Mouse (Mus musculus) kidney, embryonic 14.5 days (tissue): ENCODE results near the gene Trub2. TPM values are rescaled to one million over a fixed set of nuclear protein-coding genes. Genes with fewer than 3 reads are reported as not detected.
A peak's percentile ranks its signal among the peaks of the same experiment; 100 is the strongest.

Source experiments
- ATAC-seq: fragments of 200-750 bp; cut with Nextera tagmentation; 2 replicates; pipeline ENCODE4 v1.8.0; 2017; ENCODE audit warnings: moderate number of reproducible peaks, mild to moderate bottlenecking, moderate TSS enrichment, moderate library complexity; ENCODE audit not compliant: low FRiP score, low TSS enrichment
- H3K27ac ChIP-seq: fragments of 300-500 bp; sonication (generic); 2 replicates; pipeline ENCODE4 v1.5.1; 2014; ENCODE audit warnings: low read depth, mild to moderate bottlenecking, low read length, moderate library complexity, mixed read lengths
- H3K27me3 ChIP-seq: fragments of 300-500 bp; sonication (generic); 2 replicates; pipeline ENCODE4 v1.6.1; 2014; ENCODE audit warnings: mild to moderate bottlenecking, low read length; ENCODE audit not compliant: control insufficient read depth, insufficient read depth
- H3K36me3 ChIP-seq: fragments of 300-500 bp; sonication (generic); 2 replicates; pipeline ENCODE4 v1.6.1; 2014; ENCODE audit warnings: low read length, mixed read lengths; ENCODE audit not compliant: control insufficient read depth, insufficient read depth
- H3K4me1 ChIP-seq: fragments of 300-500 bp; sonication (generic); 2 replicates; pipeline ENCODE4 v1.6.1; 2014; ENCODE audit warnings: low read length, mixed read lengths; ENCODE audit not compliant: control insufficient read depth, insufficient read depth
- H3K4me2 ChIP-seq: fragments of 300-500 bp; sonication (generic); replicated peaks from 2 replicates; pipeline ENCODE4 v1.6.1; 2014; ENCODE audit warnings: low read depth, mild to moderate bottlenecking, low read length
- H3K4me3 ChIP-seq: fragments of 300-500 bp; sonication (generic); 2 replicates; pipeline ENCODE4 v1.5.1; 2014; ENCODE audit warnings: mild to moderate bottlenecking, low read length
- H3K9ac ChIP-seq: fragments of 300-500 bp; sonication (generic); 2 replicates; pipeline ENCODE4 v1.6.1; 2014; ENCODE audit warnings: low read depth, mild to moderate bottlenecking, low read length, moderate library complexity
- H3K9me3 ChIP-seq: fragments of 300-500 bp; sonication (generic); 2 replicates; pipeline ENCODE4 v1.6.1; 2016; ENCODE audit warnings: low read length; ENCODE audit not compliant: control insufficient read depth
- WGBS: fragments of 180-500 bp; shearing (Covaris S2); extraction: QIAGEN DNeasy Blood & Tissue Kit; methylation state at CpG from one replicate; pipeline ENCODE4 v1.1.7; 2014; 5-methylcytosine and 5-hydroxymethylcytosine counted together
- polyA plus RNA-seq: library from polyadenylated mRNA; unstranded; fragments of >200 nt; fragmentation: Nextera tagmentation; extraction: Ambion mirVana; gene quantifications from 2 replicates; pipeline ENCODE4 v1.2.1, GENCODE M21; 2014

The Trub2 gene
- polyA plus RNA-seq: 36.5 and 41.3 TPM in 2 replicates

DNA sequence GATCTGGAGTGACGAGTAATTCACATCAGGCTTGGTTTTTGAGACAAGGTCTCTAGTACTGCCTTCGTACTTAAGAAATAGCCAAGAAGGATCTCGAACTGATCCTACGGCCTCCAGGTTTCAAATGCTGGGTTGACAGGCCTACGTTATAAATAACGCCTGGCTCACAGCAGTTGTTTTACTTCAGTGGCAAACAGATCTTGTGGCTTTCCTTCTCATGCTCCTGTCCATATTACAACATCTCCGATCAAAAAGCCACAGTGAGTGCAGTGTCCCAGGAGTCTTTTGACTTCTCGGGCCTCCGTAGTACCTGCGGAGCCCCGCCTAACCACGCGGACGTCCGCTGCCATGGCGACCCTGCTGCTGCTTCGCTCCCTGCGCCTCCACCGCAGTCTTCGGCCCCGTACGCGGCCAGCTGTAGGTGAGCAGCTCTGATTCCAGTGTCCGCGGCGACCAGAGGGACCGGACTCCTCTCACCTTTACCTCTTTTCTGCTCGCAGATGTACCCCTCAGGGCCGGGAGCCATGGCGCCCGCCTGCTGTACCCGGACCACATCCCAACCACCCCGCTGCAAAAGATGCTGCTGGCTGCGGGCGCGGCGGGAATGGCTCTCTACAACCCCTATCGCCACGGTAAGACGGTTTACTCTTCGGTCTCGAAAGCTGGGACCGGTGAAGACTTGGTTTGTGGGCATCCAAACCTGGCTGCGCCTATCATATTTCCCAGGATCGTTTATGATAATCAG, at the start of gene Trub2:
Gene Trub2 (minus strand): TSS at position 566 of the 745 bp plus-strand sequence.
- WGBS: under 1% methylated on average over 45 of the region's 45 CpGs
- peak; percentile 74 for ATAC-seq
- Histone ChIP-seq H3K4me2 (peak within 1 kb of the TSS; percentile 79), H3K9ac (peak within 1 kb of the TSS; percentile 51), H3K27me3 (no peaks in the 10 kb centered on the region), H3K9me3 (no peaks in the 10 kb centered on the region), H3K27ac (peak within 1 kb of the TSS; percentile 33; the same call in 1 of the 2 replicates), H3K4me3 (peak within 1 kb of the TSS; percentile 66), H3K4me1 (peaks cover 7% of the 10 kb centered on the region; the same call in 1 of the 2 replicates), H3K36me3 (peaks cover 56% of the 10 kb centered on the region)

DNA sequence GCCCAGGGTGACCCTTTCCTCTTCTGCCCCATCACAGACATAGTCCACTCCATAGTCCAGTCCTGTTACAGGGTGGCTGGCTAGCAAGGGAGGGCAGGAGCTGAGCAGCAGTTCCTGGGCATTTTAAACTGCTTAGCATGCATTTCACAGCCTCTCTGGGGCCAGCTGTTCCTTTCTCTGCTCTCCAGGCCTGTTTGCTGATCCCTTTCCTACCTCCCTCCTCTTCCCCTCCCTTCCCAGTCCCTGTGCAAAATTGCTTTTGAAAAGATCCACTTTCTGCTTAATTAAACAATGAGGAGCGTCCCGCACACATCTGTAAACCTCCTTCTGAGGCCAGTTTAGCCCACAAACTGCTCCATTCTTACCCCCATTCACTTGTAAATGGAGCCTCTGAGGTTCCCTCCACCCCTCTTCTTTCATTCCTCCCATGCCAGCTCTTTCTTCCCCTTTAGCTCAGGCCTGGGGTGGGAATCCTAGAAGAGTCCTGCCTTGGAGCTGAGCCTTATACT, 47.1 kb upstream of the Trub2 start:
- no peak overlapping the region for H3K4me2 ChIP-seq
- H3K27ac ChIP-seq: no peak overlapping the region
- H3K9ac ChIP-seq: no peak overlapping the region
- ATAC-seq: no peak
- H3K9me3 ChIP-seq: no peaks in the 10 kb centered on the region
- peaks cover 31% of the 10 kb centered on the region; the same call in 1 of the 2 replicates for H3K36me3 ChIP-seq
- H3K4me3 ChIP-seq: no peak overlapping the region
- 52% methylated on average over 2 of the region's 2 CpGs for WGBS
- H3K4me1 ChIP-seq: no peaks in the 10 kb centered on the region
- no peaks in the 10 kb centered on the region for H3K27me3 ChIP-seq

DNA sequence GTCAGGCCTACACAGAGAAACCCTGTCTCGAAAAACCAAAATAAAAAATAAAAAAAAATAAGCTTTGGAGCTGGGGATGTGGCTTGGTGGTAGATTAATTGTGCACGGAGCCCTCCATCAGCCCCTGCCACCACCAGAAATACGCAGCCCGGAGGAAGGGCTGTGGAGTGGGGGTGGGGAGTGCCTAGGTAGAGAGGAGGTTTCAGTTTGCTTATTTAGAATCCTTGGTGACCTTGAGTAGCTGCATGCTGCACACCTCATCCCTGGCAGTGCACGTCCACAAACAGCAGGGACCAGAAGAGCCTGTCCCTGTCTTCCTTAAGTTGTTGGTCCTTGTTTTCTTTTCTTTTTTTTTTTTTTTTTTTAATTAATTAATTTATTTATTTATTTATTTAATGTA, 45.5 kb upstream of the Trub2 start:
- no peak for ATAC-seq
- Histone ChIP-seq H3K4me3 (no peak overlapping the region), H3K9me3 (no peaks in the 10 kb centered on the region), H3K9ac (no peak overlapping the region), H3K4me2 (no peak overlapping the region), H3K36me3 (peaks cover 31% of the 10 kb centered on the region; the same call in 1 of the 2 replicates), H3K27ac (no peak overlapping the region), H3K27me3 (no peaks in the 10 kb centered on the region), H3K4me1 (no peaks in the 10 kb centered on the region)
- WGBS: 89% methylated on average over 5 of the region's 5 CpGs

DNA sequence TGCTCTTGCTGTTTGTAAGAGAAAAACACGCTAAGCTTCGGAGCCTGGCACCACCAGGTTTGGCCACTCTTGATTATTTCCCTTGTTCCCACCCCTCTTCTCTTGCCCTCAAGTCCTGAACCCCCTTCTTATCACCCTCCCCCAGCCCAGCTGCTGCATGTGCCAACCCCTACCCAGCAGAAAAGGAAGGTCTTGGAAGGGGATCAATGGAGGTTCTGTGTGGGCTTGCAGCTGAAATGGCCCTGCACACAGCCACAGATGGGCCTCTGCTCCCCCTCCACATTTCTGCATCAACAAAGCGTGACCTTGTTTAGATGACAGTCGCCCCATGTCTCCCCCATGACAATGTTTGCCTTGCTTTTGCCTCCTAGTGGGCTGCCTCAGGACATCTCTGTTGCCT, 42.8 kb upstream of the Trub2 start:
- Histone ChIP-seq H3K4me1 (peaks cover 12% of the 10 kb centered on the region; the same call in 1 of the 2 replicates), H3K4me2 (no peak overlapping the region), H3K36me3 (peaks cover 23% of the 10 kb centered on the region; the same call in 1 of the 2 replicates), H3K27me3 (no peaks in the 10 kb centered on the region), H3K27ac (no peak overlapping the region), H3K4me3 (no peak overlapping the region), H3K9me3 (no peaks in the 10 kb centered on the region), H3K9ac (no peak overlapping the region)
- no peak for ATAC-seq
- 87% methylated on average over 4 of the region's 4 CpGs for WGBS

DNA sequence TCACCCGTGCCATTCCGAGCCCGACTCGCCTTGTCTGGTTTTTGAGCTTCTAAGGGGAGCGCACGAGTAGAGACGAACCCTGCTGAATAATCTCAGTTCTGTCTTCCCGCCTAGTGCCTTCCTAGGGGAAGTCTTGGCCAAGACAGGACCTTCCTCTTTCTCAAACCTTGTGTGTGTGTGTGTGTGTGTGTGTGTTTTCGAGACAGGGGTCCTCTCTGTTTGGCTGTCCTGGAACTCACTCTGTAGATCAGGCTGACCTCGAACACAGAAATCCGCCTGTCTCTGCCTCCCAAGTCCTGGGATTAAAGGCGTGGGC, 39.4 kb upstream of the Trub2 start:
- Histone ChIP-seq H3K27me3 (no peaks in the 10 kb centered on the region), H3K9ac (peak overlapping the region; percentile 87), H3K4me3 (peak overlapping the region; percentile 97), H3K27ac (no peak overlapping the region), H3K4me1 (peaks cover 14% of the 10 kb centered on the region; the same call in 1 of the 2 replicates), H3K36me3 (peaks cover 4% of the 10 kb centered on the region; the same call in 1 of the 2 replicates), H3K4me2 (peak overlapping the region; percentile 88), H3K9me3 (no peaks in the 10 kb centered on the region)
- ATAC-seq: peak; percentile 20; the same call in 1 of the 2 replicates
- WGBS: 3% methylated on average over 12 of the region's 12 CpGs

DNA sequence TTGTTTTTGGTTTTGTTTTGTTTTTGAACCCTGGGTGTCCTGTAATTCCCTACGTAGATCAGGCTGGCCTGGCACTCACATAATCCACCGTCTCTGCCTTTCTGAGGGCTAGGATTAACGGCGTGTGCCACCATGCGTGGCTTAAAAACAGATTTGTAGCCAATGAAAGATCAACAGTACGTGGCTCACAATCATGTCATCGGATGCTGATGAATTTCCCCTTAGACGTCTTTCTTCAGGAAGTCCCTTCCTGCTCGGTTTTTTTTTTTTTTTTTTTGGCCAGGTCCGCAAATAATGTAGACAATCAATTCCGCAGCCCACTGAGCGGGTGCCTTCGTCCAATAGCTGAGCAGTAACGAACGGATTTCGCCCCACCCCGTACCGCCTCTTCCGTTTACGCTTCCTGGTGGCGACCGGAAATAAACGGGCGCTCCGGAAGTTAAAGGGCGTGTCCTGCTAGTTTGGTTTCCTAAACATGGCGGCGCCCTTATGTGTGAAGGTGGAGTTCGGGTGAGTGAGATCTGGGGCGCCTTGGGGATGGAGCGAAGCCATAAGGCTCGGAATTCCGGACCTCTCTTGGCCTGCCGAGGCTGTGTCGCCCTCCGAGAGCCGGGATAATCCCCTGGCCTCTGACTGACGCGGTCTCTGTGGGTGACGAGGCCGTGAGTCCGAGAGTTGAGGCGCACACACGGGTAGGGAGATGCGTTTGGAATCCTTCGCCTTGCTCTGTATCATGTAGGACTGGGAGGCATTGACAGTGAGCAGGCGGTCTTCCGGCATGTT, 38.8 kb upstream of the Trub2 start:
- ATAC-seq: peak; percentile 96
- H3K36me3 ChIP-seq: 0 out of 2 replicates have a peak, but pooled peaks cover 2% of the 10 kb centered on the region
- WGBS: under 1% methylated on average over 48 of the region's 48 CpGs
- peak overlapping the region; percentile 87 for H3K9ac ChIP-seq
- H3K27me3 ChIP-seq: no peaks in the 10 kb centered on the region
- peak overlapping the region; percentile 88 for H3K4me2 ChIP-seq
- H3K4me3 ChIP-seq: peak overlapping the region; percentile 97
- no peaks in the 10 kb centered on the region for H3K9me3 ChIP-seq
- peaks cover 14% of the 10 kb centered on the region; the same call in 1 of the 2 replicates for H3K4me1 ChIP-seq
- peak overlapping the region; percentile 84 for H3K27ac ChIP-seq

DNA sequence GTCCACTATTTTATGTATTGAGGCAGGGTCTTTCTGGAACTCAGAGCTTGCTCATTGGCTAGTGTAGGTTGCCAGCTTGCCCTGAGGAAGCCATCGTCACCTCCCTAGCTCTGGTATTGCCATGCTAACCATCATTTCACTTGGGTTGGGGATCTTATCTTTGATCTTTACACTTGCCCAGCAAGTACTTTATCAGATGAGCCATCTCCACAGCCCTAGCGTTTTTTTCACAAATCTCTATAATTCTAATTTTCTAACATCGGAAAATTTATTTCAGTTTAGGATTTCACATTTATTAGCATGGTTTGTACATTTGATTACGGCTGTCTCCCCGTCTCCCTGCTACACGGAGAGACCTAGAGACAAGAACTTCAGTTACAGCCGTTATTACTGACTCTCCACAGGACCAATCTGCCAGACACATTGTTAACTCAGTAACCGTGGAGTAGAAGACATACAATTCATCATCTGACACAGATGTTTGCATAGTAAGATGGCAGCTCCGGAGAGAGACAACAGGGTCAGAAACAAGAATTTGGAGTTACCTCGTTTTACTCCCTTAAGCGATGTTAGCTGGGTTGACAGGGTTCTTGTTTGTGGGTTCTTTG, 38.1 kb upstream of the Trub2 start:
- Histone ChIP-seq H3K9me3 (no peaks in the 10 kb centered on the region), H3K9ac (peak overlapping the region; percentile 64), H3K4me2 (peak overlapping the region; percentile 72), H3K27ac (peak overlapping the region; percentile 84), H3K27me3 (no peaks in the 10 kb centered on the region), H3K36me3 (0 out of 2 replicates have a peak, but pooled peaks cover 2% of the 10 kb centered on the region), H3K4me1 (peaks cover 14% of the 10 kb centered on the region; the same call in 1 of the 2 replicates), H3K4me3 (peak overlapping the region; percentile 97)
- ATAC-seq: 0 out of 2 replicates have a peak, but pooled peaks have one; percentile 8
- WGBS: 9% methylated on average over 11 of the region's 11 CpGs

DNA sequence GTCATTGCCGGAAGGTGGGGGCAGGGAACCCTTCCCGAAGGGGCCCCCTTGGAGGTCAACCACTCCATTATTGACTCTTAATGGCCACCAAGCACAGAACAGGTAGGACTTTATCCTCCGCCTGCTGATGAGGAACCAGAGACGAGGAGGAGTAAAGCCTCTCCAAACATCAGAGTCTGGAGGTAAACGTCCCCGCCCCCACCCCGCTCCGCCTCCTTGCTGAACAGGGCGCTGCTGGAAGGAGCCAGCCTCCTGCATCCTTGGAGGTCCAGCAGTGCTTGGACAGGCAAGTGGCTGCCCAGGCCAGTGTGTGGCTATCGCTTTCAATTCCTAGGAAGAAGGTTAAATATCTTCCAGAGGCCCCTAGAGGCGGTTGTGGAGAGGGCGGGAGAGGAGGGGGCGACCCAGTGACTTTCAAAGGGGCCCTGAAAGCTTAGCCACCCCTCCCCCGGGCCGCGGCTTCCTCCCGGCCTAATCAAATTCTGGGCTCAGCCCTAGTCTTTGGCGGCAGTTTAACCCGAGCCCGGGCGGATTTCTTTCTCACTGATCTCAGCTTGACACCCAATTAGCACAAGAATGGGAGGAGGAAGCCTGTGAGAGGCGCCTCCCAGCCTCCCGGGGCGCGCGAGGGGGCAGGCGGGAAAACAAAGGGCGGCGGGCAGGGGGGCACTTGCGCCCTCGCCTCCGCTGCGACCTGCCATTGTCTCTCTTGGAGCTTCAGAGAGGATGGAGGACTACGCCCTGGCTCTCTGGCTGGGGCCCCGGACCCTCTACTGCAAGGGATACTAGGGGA, 31.9 kb upstream of the Trub2 start, which contains the start of gene Urm1:
Gene Urm1 (plus strand): TSS at position 51 of the 793 bp plus-strand sequence.
- H3K36me3 ChIP-seq: peaks cover 6% of the 10 kb centered on the region; the same call in 1 of the 2 replicates
- H3K4me1 ChIP-seq: peaks cover 31% of the 10 kb centered on the region
- peak within 1 kb of the TSS; percentile 33 for H3K4me3 ChIP-seq
- peak within 1 kb of the TSS; percentile 59 for H3K9ac ChIP-seq
- H3K27ac ChIP-seq: peak within 1 kb of the TSS; percentile 98
- H3K9me3 ChIP-seq: no peaks in the 10 kb centered on the region
- WGBS: under 1% methylated on average over 35 of the region's 35 CpGs
- peak within 1 kb of the TSS; percentile 46 for H3K4me2 ChIP-seq
- no peaks in the 10 kb centered on the region for H3K27me3 ChIP-seq
- peak; percentile 88 for ATAC-seq
